Mouse (Mus musculus) testis, adult 2 months (tissue): Measurements from ENCODE around the gene Ptgir.

ENCODE experiments used
- CTCF ChIP-seq: fragments of 200-500 bp; IDR thresholded peaks from 2 replicates; pipeline ENCODE4 v1.5.1; 2012; ENCODE audit warnings: low read depth, mild to moderate bottlenecking, inconsistent platforms, low read length, moderate library complexity; ENCODE audit not compliant: control insufficient read depth, insufficient read depth, insufficient replicate concordance
- POLR2A ChIP-seq: fragments of 200-500 bp; IDR thresholded peaks from 2 replicates; pipeline ENCODE4 v1.6.1; 2012; ENCODE audit warnings: low read depth, mild to moderate bottlenecking, inconsistent platforms, low read length, moderate library complexity; ENCODE audit not compliant: control insufficient read depth

- no peak for TF ChIP-seq CTCF
- peak; percentile 80; the same call in 1 of the 2 replicates for TF ChIP-seq POLR2A
Measured at GRCm38 (mm10) chr7:16945419-16945818, 39.1 kb downstream of the Ptgir start.
